Mouse (Mus musculus) kidney, adult 2 months (tissue): ENCODE measurements at regions not wholly inside any gene's neighbourhood (a gene's known extent, or its start where the extent isn't known, plus 50 kb on each side); places are given as distances from the start of the nearest gene placed in this dataset.

Source experiments
- CTCF ChIP-seq: fragments of 200-500 bp; conservative IDR thresholded peaks from 2 replicates; pipeline ENCODE4 v1.5.1; 2011; ENCODE audit warnings: low read depth, mild to moderate bottlenecking, control low read depth, low read length, moderate library complexity, mixed read lengths; ENCODE audit not compliant: insufficient read depth, insufficient read length
- POLR2A ChIP-seq: fragments of 200-500 bp; IDR thresholded peaks from one replicate; pipeline ENCODE4 v1.6.1; 2011; ENCODE audit warnings: low read depth, low read length, control low read depth

GRCm38 (mm10) chr5:18083789-18084188, 121.4 kb downstream of the Gnat3 start:
- no peak for TF ChIP-seq CTCF
- TF ChIP-seq POLR2A, result no peak
